Mouse (Mus musculus): Measurements from ENCODE around the gene Atp5e.

DNA sequence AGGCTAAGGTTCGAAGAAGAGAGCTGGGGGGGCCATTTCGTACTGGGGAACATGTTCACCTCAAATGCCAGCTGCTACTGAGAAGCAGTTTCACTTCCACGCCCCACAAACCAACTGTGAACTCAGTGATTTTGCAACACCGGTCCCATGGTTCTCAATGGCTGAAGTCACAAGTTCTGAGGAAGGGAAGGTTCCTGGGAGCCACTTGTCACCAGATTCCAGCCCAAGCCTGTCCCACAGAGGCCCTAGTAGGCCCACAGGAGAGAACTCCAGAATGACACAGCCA lies 26.3 kb downstream of the Atp5e start:
- TF ChIP-seq CTCF (conservative IDR thresholded peaks at IDR 0.05; ENCODE audit: insufficient read depth, insufficient read length, low read depth, low read length), result no peak
- no peak for TF ChIP-seq POLR2A (IDR thresholded peaks at IDR 0.05; ENCODE audit: low read depth, low read length)

Data from kidney, adult 2 months (tissue).